9 mouse cellular contexts compared by ENCODE assay signal in the genomic region with DNA sequence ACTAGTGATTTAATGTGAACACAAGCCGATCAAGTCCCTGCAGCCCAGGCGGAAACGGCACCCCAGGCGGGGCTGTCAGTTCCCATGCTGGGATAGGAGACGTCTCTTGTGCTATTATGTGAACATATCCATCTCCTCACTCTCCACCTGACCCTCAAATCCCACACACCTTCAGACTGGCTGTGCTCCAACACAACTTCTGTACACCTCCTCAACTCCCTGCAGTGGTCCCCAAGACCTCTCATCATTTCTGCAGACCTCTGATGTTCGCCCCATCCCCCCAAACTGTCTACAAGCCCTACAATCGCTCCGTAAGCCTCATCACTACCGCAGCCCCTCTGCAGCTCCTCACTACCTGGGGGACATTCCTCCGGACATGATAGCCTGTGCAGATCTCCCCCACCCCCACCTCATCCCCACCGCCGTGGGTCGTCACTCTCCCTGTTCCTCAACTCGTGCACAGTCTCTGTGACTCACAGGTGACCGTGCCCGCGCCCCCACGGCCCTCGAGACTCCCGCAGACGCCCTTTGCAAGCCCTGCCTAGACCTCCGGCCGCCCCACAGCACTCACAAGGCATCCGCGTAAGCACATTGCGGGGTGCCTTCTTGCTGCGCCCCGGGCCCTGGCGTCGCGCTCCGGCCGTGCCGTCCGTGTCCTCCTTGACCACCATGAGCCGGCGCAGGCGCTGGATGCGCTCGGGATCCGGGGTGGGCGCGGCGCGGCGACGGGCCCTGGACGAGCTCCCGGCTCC. TPM values are rescaled to one million over a fixed set of nuclear protein-coding genes. Genes with fewer than 3 reads are reported as not detected.
DNase-seq lines count a peak whose midpoint lies in the region; ATAC-seq and TF ChIP-seq lines count a peak whose summit lies in the region.
"Had no signal": no experiment of that assay in that cellular context is flagged by ENCODE, and none has a peak within 500 bp of the region (broad histone marks: within the 10 kb centered on the region; RNA-seq: fewer than 3 reads in every experiment).

No protein-coding gene starts in this region.

- under 1% methylated on average over 38 of the region's 49 CpGs for WGBS in lung, postnatal 0 days
- WGBS in embryonic facial prominence, embryonic 11.5 days: under 1% methylated on average over 48 of the region's 49 CpGs
- WGBS in hindbrain, embryonic 14.5 days: under 1% methylated on average over 49 of the region's 49 CpGs
- WGBS in liver, embryonic 16.5 days (ENCODE audit: insufficient replicate concordance): 0% methylated on average over 49 of the region's 49 CpGs

- H3K27me3 ChIP-seq in lung, postnatal 0 days (replicated peaks; ENCODE audit: insufficient read depth, low read length): no peaks in the 10 kb centered on the region
- H3K27me3 ChIP-seq in embryonic facial prominence, embryonic 11.5 days (ENCODE audit: control insufficient read depth, insufficient read depth, low read length): no peaks in the 10 kb centered on the region
- no peaks in the 10 kb centered on the region for H3K27me3 ChIP-seq in hindbrain, embryonic 14.5 days (ENCODE audit: control insufficient read depth, insufficient read depth, low read length)
- no peaks in the 10 kb centered on the region for H3K27me3 ChIP-seq in liver, embryonic 16.5 days (ENCODE audit: control insufficient read depth, insufficient read depth, low read depth, low read length)

- no peaks in the 10 kb centered on the region for H3K4me1 ChIP-seq in lung, postnatal 0 days (ENCODE audit: insufficient read depth, low read depth, low read length)
- H3K4me1 ChIP-seq in embryonic facial prominence, embryonic 11.5 days (ENCODE audit: control insufficient read depth, insufficient read depth, low read length): no peaks in the 10 kb centered on the region
- H3K4me1 ChIP-seq in hindbrain, embryonic 14.5 days (replicated peaks; ENCODE audit: control insufficient read depth, insufficient read depth, low read length): peaks cover 22% of the 10 kb centered on the region; the same call in 1 of the 2 replicates
- peaks cover 15% of the 10 kb centered on the region for H3K4me1 ChIP-seq in liver, embryonic 16.5 days (ENCODE audit: control insufficient read depth, low read depth, low read length)

- no peaks in the 10 kb centered on the region for H3K9me3 ChIP-seq in lung, postnatal 0 days (ENCODE audit: low read length)
- no peaks in the 10 kb centered on the region for H3K9me3 ChIP-seq in embryonic facial prominence, embryonic 11.5 days (replicated peaks; ENCODE audit: control insufficient read depth, low read length)
- no peaks in the 10 kb centered on the region for H3K9me3 ChIP-seq in hindbrain, embryonic 14.5 days (ENCODE audit: control insufficient read depth, low read length)
- no peaks in the 10 kb centered on the region for H3K9me3 ChIP-seq in liver, embryonic 16.5 days (replicated peaks; ENCODE audit: control insufficient read depth, low read length)

- no peak for TF ChIP-seq EP300 in lung, postnatal 0 days (IDR thresholded peaks at IDR 0.05)

- H3K36me3 ChIP-seq in lung, postnatal 0 days (ENCODE audit: insufficient read depth, low read length): no peaks in the 10 kb centered on the region
- no peaks in the 10 kb centered on the region; the same call in 1 of the 2 replicates for H3K36me3 ChIP-seq in embryonic facial prominence, embryonic 11.5 days (replicated peaks; ENCODE audit: control insufficient read depth, insufficient read depth, low read depth, low read length)
- peaks cover 12% of the 10 kb centered on the region for H3K36me3 ChIP-seq in hindbrain, embryonic 14.5 days (replicated peaks; ENCODE audit: control insufficient read depth, insufficient read depth)
- peaks cover 3% of the 10 kb centered on the region; the same call in 1 of the 2 replicates for H3K36me3 ChIP-seq in liver, embryonic 16.5 days (ENCODE audit: control insufficient read depth, insufficient read depth)

- peak; percentile 17 for DNase-seq in lung, postnatal 0 days (ENCODE audit: low spot score)
- no peak for DNase-seq in lung, postnatal 25 days (ENCODE audit: low spot score)
- DNase-seq in embryonic facial prominence, embryonic 11.5 days (ENCODE audit: low spot score): peak; percentile 33
- DNase-seq in hindbrain, embryonic 14.5 days (ENCODE audit: low spot score): no peak
- peak; percentile 29 for DNase-seq in right cerebral cortex, postnatal 25 days
- DNase-seq in urinary bladder, postnatal 4 days (ENCODE audit: low spot score in 2 of 2): no peak

- peak overlapping the region; percentile 60 for H3K9ac ChIP-seq in lung, postnatal 0 days (replicated peaks; ENCODE audit: low read depth)
- peak overlapping the region; percentile 88 for H3K9ac ChIP-seq in embryonic facial prominence, embryonic 11.5 days (replicated peaks; ENCODE audit: low read length)
- peak overlapping the region; percentile 91 for H3K9ac ChIP-seq in hindbrain, embryonic 14.5 days
- H3K9ac ChIP-seq in liver, embryonic 16.5 days (ENCODE audit: low read depth, low read length): peak overlapping the region; percentile 87

- H3K27ac ChIP-seq in lung, postnatal 0 days (ENCODE audit: low read length): no peak overlapping the region
- no peak overlapping the region for H3K27ac ChIP-seq in embryonic facial prominence, embryonic 11.5 days (replicated peaks; ENCODE audit: low read depth, low read length)
- H3K27ac ChIP-seq in hindbrain, embryonic 14.5 days: peak overlapping the region; percentile 77
- H3K27ac ChIP-seq in liver, embryonic 16.5 days (ENCODE audit: low read length): 0 out of 2 replicates have a peak overlapping the region, but pooled peaks have one; percentile 20

- peak overlapping the region; percentile 87 for H3K4me3 ChIP-seq in lung, postnatal 0 days (ENCODE audit: low read depth, low read length)
- peak overlapping the region; percentile 87 for H3K4me3 ChIP-seq in embryonic facial prominence, embryonic 11.5 days (ENCODE audit: low read depth, low read length)
- H3K4me3 ChIP-seq in hindbrain, embryonic 14.5 days (replicated peaks; ENCODE audit: low read length): peak overlapping the region; percentile 92
- peak overlapping the region; percentile 87 for H3K4me3 ChIP-seq in liver, embryonic 16.5 days (ENCODE audit: low read depth, low read length)

- ATAC-seq in lung, postnatal 0 days: no peak; the same call in none of the 2 replicates
- ATAC-seq in activated CD4-positive, CD25-positive, alpha-beta regulatory T cell, adult 4 months: peak; percentile 1
- peak; percentile 77 for ATAC-seq in embryonic facial prominence, embryonic 11.5 days (replicated peaks; ENCODE audit: insufficient number of reproducible peaks, low FRiP score, low TSS enrichment, low read depth)
- ATAC-seq in hindbrain, embryonic 14.5 days (ENCODE audit: low FRiP score): peak; percentile 53
- no peak for ATAC-seq in liver, embryonic 16.5 days (ENCODE audit: low read depth)

- peak overlapping the region; percentile 98 for H3K4me2 ChIP-seq in lung, postnatal 0 days (replicated peaks; ENCODE audit: low read depth, low read length)
- H3K4me2 ChIP-seq in embryonic facial prominence, embryonic 11.5 days (ENCODE audit: low read depth, low read length): peak overlapping the region; percentile 91
- H3K4me2 ChIP-seq in hindbrain, embryonic 14.5 days (replicated peaks): peak overlapping the region; percentile 84
- H3K4me2 ChIP-seq in liver, embryonic 16.5 days (ENCODE audit: low read depth, low read length): peak overlapping the region; percentile 88

- no peak for TF ChIP-seq CTCF in lung, postnatal 0 days (IDR thresholded peaks at IDR 0.05)

RNA-seq across cellular contexts. Expression of gene Lsm11, which starts 0.7 kb away (rescaled TPM):
- 3.0 and 3.2 TPM in 2 replicates for polyA plus RNA-seq in lung, postnatal 0 days (2015; fragmentation: Nextera tagmentation; extraction: Ambion mirVana)
- 1 to 10 TPM; 1.3 to 1.6 TPM for polyA plus RNA-seq in activated CD4-positive, CD25-positive, alpha-beta regulatory T cell, adult 4 months (2017; shearing (Covaris generic))
- 8.0 and 8.6 TPM in 2 replicates for polyA plus RNA-seq in embryonic facial prominence, embryonic 11.5 days (2014; fragmentation: Nextera tagmentation; extraction: Ambion mirVana)
- polyA plus RNA-seq in hindbrain, embryonic 14.5 days (2014; fragmentation: Nextera tagmentation; extraction: Ambion mirVana): 30.5 and 36.2 TPM in 2 replicates
- polyA plus RNA-seq in liver, embryonic 16.5 days (2015; fragmentation: Nextera tagmentation; extraction: Ambion mirVana): 1.4 and 1.7 TPM in 2 replicates

RNA-seq across cellular contexts. Expression of gene Thg1l, which starts 11.2 kb away (rescaled TPM):
- polyA plus RNA-seq in lung, postnatal 0 days (2015; fragmentation: Nextera tagmentation; extraction: Ambion mirVana): 6.0 and 6.9 TPM in 2 replicates
- 10 to 100 TPM in 1 of 2 experiments, 1 to 10 TPM in 1; 9.0 to 15.8 TPM for polyA plus RNA-seq in activated CD4-positive, CD25-positive, alpha-beta regulatory T cell, adult 4 months (2017; shearing (Covaris generic))
- 13.8 and 14.8 TPM in 2 replicates for polyA plus RNA-seq in embryonic facial prominence, embryonic 11.5 days (2014; fragmentation: Nextera tagmentation; extraction: Ambion mirVana)
- 8.7 and 9.4 TPM in 2 replicates for polyA plus RNA-seq in hindbrain, embryonic 14.5 days (2014; fragmentation: Nextera tagmentation; extraction: Ambion mirVana)
- polyA plus RNA-seq in liver, embryonic 16.5 days (2015; fragmentation: Nextera tagmentation; extraction: Ambion mirVana): 4.0 and 4.4 TPM in 2 replicates

RNA-seq across cellular contexts. Expression of gene Sox30, which starts 36.0 kb away (rescaled TPM):
- 0.11 and 0.23 TPM in 2 replicates for polyA plus RNA-seq in lung, postnatal 0 days (2015; fragmentation: Nextera tagmentation; extraction: Ambion mirVana)
- polyA plus RNA-seq in activated CD4-positive, CD25-positive, alpha-beta regulatory T cell, adult 4 months (2017; shearing (Covaris generic)): not detected
- polyA plus RNA-seq in embryonic facial prominence, embryonic 11.5 days (2014; fragmentation: Nextera tagmentation; extraction: Ambion mirVana): 0.22 and 0.25 TPM in 2 replicates
- 0.08 and 0.09 TPM in 2 replicates for polyA plus RNA-seq in hindbrain, embryonic 14.5 days (2014; fragmentation: Nextera tagmentation; extraction: Ambion mirVana)
- polyA plus RNA-seq in liver, embryonic 16.5 days (2015; fragmentation: Nextera tagmentation; extraction: Ambion mirVana): not detected in 2 replicates
- polyA plus RNA-seq: large intestine, adult 2 months had no signal

Comparison
In these comparisons a context has a peak if more than half of its experiments do, and no peak if none do; other contexts are left out.
1. DNase-seq: peak in lung, postnatal 0 days (single experiment), embryonic facial prominence, embryonic 11.5 days (single experiment) and right cerebral cortex, postnatal 25 days (single experiment); none in lung, postnatal 25 days (single experiment), hindbrain, embryonic 14.5 days (single experiment) and urinary bladder, postnatal 4 days (0 of 2).
2. ATAC-seq: peak in activated CD4-positive, CD25-positive, alpha-beta regulatory T cell, adult 4 months (single experiment), embryonic facial prominence, embryonic 11.5 days (single experiment) and hindbrain, embryonic 14.5 days (single experiment); none in lung, postnatal 0 days (single experiment) and liver, embryonic 16.5 days (single experiment).
3. H3K27ac ChIP-seq: peak in hindbrain, embryonic 14.5 days (single experiment) and liver, embryonic 16.5 days (single experiment); none in lung, postnatal 0 days (single experiment) and embryonic facial prominence, embryonic 11.5 days (single experiment).
4. Peak in every context shown above with its lines, with median percentiles within 50 percentile points of each other: H3K4me2 ChIP-seq, H3K4me3 ChIP-seq and H3K9ac ChIP-seq.